Mouse (Mus musculus) lung, postnatal 0 days (tissue): ENCODE data around the gene Hhat. TPM values are rescaled to one million over a fixed set of nuclear protein-coding genes. Genes with fewer than 3 reads are reported as not detected.

Source experiments
- ATAC-seq: fragments of 200-750 bp; cut with Nextera tagmentation; 2 replicates; pipeline ENCODE4 v1.8.0; 2017; ENCODE audit warnings: moderate library complexity
- DNase-seq: peaks from one replicate; pipeline ENCODE4 v3.0.0-alpha.2; 2016; ENCODE audit warnings: low spot score
- H3K27ac ChIP-seq: fragments of 300-500 bp; sonication (generic); 2 replicates; pipeline ENCODE4 v1.5.1; 2014; ENCODE audit warnings: antibody characterized with exemption, mild to moderate bottlenecking, low read length, mixed read lengths
- H3K27me3 ChIP-seq: fragments of 300-500 bp; sonication (generic); replicated peaks from 2 replicates; pipeline ENCODE4 v1.6.1; 2014; ENCODE audit warnings: low read length, mixed read lengths; ENCODE audit not compliant: insufficient read depth
- H3K36me3 ChIP-seq: fragments of 300-500 bp; sonication (generic); 2 replicates; pipeline ENCODE4 v1.6.1; 2014; ENCODE audit warnings: low read length, mixed read lengths; ENCODE audit not compliant: insufficient read depth
- H3K4me1 ChIP-seq: fragments of 300-500 bp; sonication (generic); 2 replicates; pipeline ENCODE4 v1.6.1; 2014; ENCODE audit warnings: antibody characterized with exemption, low read depth, low read length, mixed read lengths; ENCODE audit not compliant: insufficient read depth
- H3K4me2 ChIP-seq: fragments of 300-500 bp; sonication (generic); replicated peaks from 2 replicates; pipeline ENCODE4 v1.6.1; 2014; ENCODE audit warnings: low read depth, mild to moderate bottlenecking, low read length, moderate library complexity, mixed read lengths
- H3K4me3 ChIP-seq: fragments of 300-500 bp; sonication (generic); 2 replicates; pipeline ENCODE4 v1.5.1; 2014; ENCODE audit warnings: low read depth, low read length
- H3K9ac ChIP-seq: fragments of 300-500 bp; sonication (generic); replicated peaks from 2 replicates; pipeline ENCODE4 v1.6.1; 2014; ENCODE audit warnings: low read depth, mild to moderate bottlenecking
- H3K9me3 ChIP-seq: fragments of 300-500 bp; sonication (generic); 2 replicates; pipeline ENCODE4 v1.6.1; 2016; ENCODE audit warnings: low read length, mixed read lengths
- CTCF ChIP-seq: IDR thresholded peaks from 2 replicates; pipeline ENCODE4 v1.5.1; 2016; ENCODE audit warnings: antibody characterized with exemption, mild to moderate bottlenecking
- EP300 ChIP-seq: IDR thresholded peaks from 2 replicates; pipeline ENCODE4 v1.6.1; 2016; ENCODE audit warnings: antibody characterized with exemption, mild to moderate bottlenecking, control low read depth
- WGBS: fragments of 180-500 bp; shearing (Covaris S2); extraction: QIAGEN DNeasy Blood & Tissue Kit; methylation state at CpG from one replicate; pipeline ENCODE4 v1.1.7; 2014; 5-methylcytosine and 5-hydroxymethylcytosine counted together
- polyA plus RNA-seq: library from polyadenylated mRNA; unstranded; fragments of >200 nt; fragmentation: Nextera tagmentation; extraction: Ambion mirVana; gene quantifications from 2 replicates; pipeline ENCODE4 v1.2.1, GENCODE M21; 2015

Gene Hhat
- polyA plus RNA-seq, 1 experiment from 2014 or later: 2.4 TPM

DNA sequence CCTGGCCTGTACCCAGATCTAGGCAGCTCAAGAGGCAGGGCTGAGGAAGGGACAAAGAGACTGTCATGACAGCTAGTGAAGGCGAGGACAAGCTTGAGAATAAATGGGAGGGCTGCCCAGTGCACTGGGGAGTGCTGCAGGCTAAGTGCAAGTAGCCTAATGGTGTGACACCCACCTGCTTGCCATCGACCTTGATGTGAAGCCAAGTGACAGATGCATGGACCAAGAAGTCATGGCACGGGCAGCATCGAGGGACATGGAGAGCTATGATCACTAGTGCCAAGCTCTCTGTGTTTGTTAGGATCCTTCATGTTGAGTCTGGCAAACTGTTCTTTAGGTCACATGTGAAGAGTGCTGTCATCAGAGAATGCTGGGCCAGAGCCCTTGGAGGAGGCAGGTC lies 267.4 kb downstream of the Hhat start:
- TF ChIP-seq CTCF: no peak
- TF ChIP-seq EP300: no peak
- H3K4me2 ChIP-seq: no peak overlapping the region
- ATAC-seq: no peak
- no peak overlapping the region for H3K27ac ChIP-seq
- H3K27me3 ChIP-seq: no peaks in the 10 kb centered on the region
- WGBS: 86% methylated on average over 4 of the region's 4 CpGs
- no peaks in the 10 kb centered on the region for H3K9me3 ChIP-seq
- H3K4me1 ChIP-seq: no peaks in the 10 kb centered on the region
- DNase-seq: no peak
- no peak overlapping the region for H3K4me3 ChIP-seq
- no peak overlapping the region for H3K9ac ChIP-seq
- H3K36me3 ChIP-seq: no peaks in the 10 kb centered on the region

DNA sequence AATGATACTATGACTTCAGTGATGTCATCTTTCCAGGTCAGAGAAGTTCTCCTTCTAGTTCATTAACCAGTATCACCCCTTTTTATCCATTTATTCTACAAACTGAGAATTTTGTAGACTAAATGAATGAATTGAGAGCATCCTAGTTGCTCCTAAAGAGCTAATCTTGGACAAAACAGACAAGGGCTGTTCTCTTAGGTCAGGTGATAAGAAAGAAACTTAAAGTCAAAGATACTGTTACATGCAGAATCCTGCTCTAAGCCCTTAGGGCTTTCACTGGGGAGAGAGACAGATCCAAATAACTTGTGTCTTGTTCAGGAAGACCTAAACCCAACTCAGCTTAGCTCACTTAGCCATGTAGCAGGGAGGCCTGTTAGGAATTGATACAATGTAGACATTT lies 268.2 kb downstream of the Hhat start:
- Histone ChIP-seq H3K27me3 (no peaks in the 10 kb centered on the region), H3K9ac (no peak overlapping the region), H3K9me3 (no peaks in the 10 kb centered on the region), H3K4me1 (no peaks in the 10 kb centered on the region), H3K27ac (no peak overlapping the region), H3K4me2 (no peak overlapping the region), H3K4me3 (no peak overlapping the region), H3K36me3 (no peaks in the 10 kb centered on the region)
- DNase-seq (no peak), ATAC-seq (no peak)
- no peak for TF ChIP-seq CTCF
- TF ChIP-seq EP300: no peak

DNA sequence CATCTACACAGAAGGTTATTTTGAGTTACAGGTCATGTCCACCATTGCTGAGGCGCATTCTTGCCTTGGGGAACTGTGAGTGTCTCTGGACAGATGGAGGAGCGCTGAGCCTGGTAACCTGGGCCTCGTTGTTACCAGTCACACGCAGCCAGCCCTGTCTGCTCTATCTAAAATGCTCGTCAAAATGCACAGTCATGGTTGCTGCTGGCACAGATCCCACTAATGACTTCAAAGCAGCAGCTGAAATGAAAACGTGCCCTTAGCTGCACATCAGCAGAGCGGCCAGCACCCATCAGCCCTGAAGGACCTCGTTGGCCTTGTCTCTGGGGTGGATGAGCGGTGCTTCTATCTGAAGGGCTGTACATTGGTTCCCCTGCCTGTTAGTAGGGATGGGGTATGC lies 269.0 kb downstream of the Hhat start:
- Histone ChIP-seq H3K36me3 (no peaks in the 10 kb centered on the region), H3K9ac (no peak overlapping the region), H3K4me3 (no peak overlapping the region), H3K27ac (no peak overlapping the region), H3K4me2 (no peak overlapping the region), H3K9me3 (no peaks in the 10 kb centered on the region), H3K27me3 (no peaks in the 10 kb centered on the region), H3K4me1 (no peaks in the 10 kb centered on the region)
- no peak for ATAC-seq
- no peak for DNase-seq
- TF ChIP-seq EP300 (no peak), CTCF (no peak)
- 66% methylated on average over 9 of the region's 9 CpGs for WGBS

DNA sequence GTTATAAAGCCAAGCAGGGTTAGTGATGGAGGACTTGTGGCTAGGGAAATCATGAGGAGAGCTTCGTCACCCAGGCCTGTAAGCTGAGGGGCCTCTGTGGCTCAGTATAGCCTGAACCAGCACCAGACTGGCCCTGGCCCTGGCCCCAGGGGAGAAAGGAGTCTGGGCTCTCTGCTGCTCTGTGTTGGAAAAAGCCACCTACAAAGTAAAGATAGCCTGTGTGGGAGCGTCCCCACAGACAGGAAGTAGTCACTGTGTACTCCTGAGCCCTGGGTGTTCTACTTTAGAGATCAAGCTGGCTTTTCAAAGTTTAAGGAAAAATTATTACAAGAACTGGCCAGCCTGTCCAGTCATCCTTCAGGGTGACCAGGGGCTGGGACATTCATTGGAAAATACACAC lies 273.5 kb downstream of the Hhat start:
- no peak overlapping the region for H3K9ac ChIP-seq
- 45% methylated on average over 2 of the region's 2 CpGs for WGBS
- DNase-seq: no peak
- no peaks in the 10 kb centered on the region for H3K27me3 ChIP-seq
- no peak overlapping the region for H3K27ac ChIP-seq
- ATAC-seq: no peak
- no peaks in the 10 kb centered on the region for H3K36me3 ChIP-seq
- H3K9me3 ChIP-seq: no peaks in the 10 kb centered on the region
- H3K4me1 ChIP-seq: no peaks in the 10 kb centered on the region
- no peak for TF ChIP-seq EP300
- no peak for TF ChIP-seq CTCF
- H3K4me2 ChIP-seq: no peak overlapping the region
- no peak overlapping the region for H3K4me3 ChIP-seq

DNA sequence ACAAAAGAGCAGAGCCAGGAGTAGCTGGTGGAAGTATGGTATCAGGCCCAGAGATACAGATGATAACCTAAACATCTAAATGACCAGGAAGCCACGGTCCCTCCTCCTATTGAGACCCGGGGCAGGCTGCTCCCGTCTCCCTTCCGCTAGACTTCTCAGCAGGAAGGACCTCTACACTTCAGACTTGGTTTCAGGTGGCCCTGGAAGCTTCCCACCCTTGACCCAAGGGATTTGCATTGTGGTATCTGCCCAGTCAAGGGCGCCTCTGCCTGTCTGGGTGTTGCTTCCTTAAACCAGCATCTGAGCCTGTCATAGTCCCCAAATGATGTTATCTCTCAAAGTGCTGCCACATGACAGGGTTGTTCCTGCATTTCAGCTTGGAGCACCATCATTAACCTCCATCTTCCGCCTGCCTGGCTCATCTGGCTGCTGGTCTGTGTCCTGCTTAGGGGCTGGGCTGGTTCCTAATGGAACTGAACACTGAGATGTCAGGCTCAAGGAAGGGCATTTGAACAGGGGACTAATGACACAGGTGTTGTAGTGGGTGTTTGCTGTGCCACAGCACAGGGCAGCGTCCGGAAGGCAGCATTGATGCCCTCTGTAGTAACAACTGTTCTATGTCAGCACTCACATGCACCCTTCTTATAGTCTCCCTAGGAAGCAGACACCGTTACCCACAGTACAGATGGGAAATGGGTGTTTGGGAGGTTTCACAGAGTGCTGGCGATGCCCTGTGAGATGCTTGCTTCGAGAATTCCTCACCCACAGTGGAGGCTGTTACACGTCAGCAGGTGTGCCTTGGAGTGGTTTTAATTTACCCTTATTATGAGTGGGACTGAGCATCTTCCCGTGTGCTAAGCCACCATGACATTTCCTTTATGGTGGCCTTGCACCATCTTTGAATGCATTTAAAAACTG lies 280.9 kb downstream of the Hhat start:
- Histone ChIP-seq H3K9me3 (no peaks in the 10 kb centered on the region), H3K4me2 (no peak overlapping the region), H3K36me3 (no peaks in the 10 kb centered on the region), H3K4me3 (no peak overlapping the region), H3K27me3 (no peaks in the 10 kb centered on the region), H3K9ac (no peak overlapping the region), H3K27ac (no peak overlapping the region), H3K4me1 (0 out of 2 replicates have a peak, but pooled peaks cover 2% of the 10 kb centered on the region)
- WGBS: 65% methylated on average over 13 of the region's 13 CpGs
- ATAC-seq (peak; percentile 72), DNase-seq (peak; percentile 49)
- TF ChIP-seq CTCF (no peak), EP300 (peak; percentile 80)

DNA sequence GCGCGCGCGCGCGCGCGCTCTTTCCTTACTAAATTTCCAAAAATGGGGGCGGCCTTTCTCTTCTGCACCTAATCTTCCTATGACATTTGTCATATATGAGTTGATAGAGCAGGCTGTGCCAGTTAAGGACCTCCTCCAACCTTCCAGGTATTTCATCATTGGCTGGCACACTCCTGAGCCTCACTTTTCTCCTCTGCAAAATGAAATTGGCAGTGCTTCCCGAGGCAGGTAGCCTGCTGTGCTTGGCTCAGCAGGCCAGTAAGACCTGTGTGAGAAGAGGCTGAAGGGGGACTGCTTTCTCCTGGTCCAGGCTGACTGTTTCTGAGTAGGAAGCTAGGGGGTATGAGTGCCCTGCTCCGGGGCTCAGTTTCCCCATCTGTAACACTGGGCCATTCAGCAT lies 283.5 kb downstream of the Hhat start:
- H3K36me3 ChIP-seq: no peaks in the 10 kb centered on the region
- no peak overlapping the region for H3K4me2 ChIP-seq
- H3K27ac ChIP-seq: no peak overlapping the region
- DNase-seq (no peak), ATAC-seq (no peak)
- WGBS: 93% methylated on average over 11 of the region's 11 CpGs
- no peaks in the 10 kb centered on the region for H3K9me3 ChIP-seq
- 0 out of 2 replicates have a peak, but pooled peaks cover 2% of the 10 kb centered on the region for H3K4me1 ChIP-seq
- H3K4me3 ChIP-seq: no peak overlapping the region
- TF ChIP-seq EP300 (no peak), CTCF (no peak)
- no peak overlapping the region for H3K9ac ChIP-seq
- H3K27me3 ChIP-seq: no peaks in the 10 kb centered on the region
